Mouse (Mus musculus) midbrain, postnatal 0 days (tissue): ENCODE results near the gene Lrrc56. TPM values are rescaled to one million over a fixed set of nuclear protein-coding genes. Genes with fewer than 3 reads are reported as not detected.

Source experiments
- ATAC-seq: fragments of 200-750 bp; cut with Nextera tagmentation; 2 replicates; pipeline ENCODE4 v1.8.0; 2017; ENCODE audit warnings: moderate number of reproducible peaks, mild to moderate bottlenecking, moderate TSS enrichment, moderate library complexity; ENCODE audit not compliant: low FRiP score
- DNase-seq: peaks from one replicate; pipeline ENCODE4 v3.0.0-alpha.2; 2015; ENCODE audit warnings: low spot score
- H3K27ac ChIP-seq: fragments of 300-500 bp; sonication (generic); 2 replicates; pipeline ENCODE4 v1.5.1; 2014; ENCODE audit warnings: low read depth, mild to moderate bottlenecking, low read length, mixed read lengths
- H3K27me3 ChIP-seq: fragments of 300-500 bp; sonication (generic); 2 replicates; pipeline ENCODE4 v1.6.1; 2014; ENCODE audit warnings: low read length, control low read depth, mixed read lengths; ENCODE audit not compliant: insufficient read depth
- H3K36me3 ChIP-seq: fragments of 300-500 bp; sonication (generic); 2 replicates; pipeline ENCODE4 v1.6.1; 2014; ENCODE audit warnings: low read length, control low read depth, mixed read lengths; ENCODE audit not compliant: insufficient read depth
- H3K4me1 ChIP-seq: fragments of 300-500 bp; sonication (generic); 2 replicates; pipeline ENCODE4 v1.6.1; 2014; ENCODE audit warnings: mild to moderate bottlenecking, control low read depth, antibody characterized with exemption, low read length, mixed read lengths; ENCODE audit not compliant: insufficient read depth
- H3K4me2 ChIP-seq: fragments of 300-500 bp; sonication (generic); 2 replicates; pipeline ENCODE4 v1.6.1; 2014; ENCODE audit warnings: low read depth, mild to moderate bottlenecking, low read length, mixed read lengths; ENCODE audit not compliant: poor library complexity, severe bottlenecking
- H3K4me3 ChIP-seq: fragments of 300-500 bp; sonication (generic); 2 replicates; pipeline ENCODE4 v1.5.1; 2014; ENCODE audit warnings: low read depth, mild to moderate bottlenecking, low read length, moderate library complexity
- H3K9ac ChIP-seq: fragments of 300-500 bp; sonication (generic); replicated peaks from 2 replicates; pipeline ENCODE4 v1.6.1; 2014; ENCODE audit warnings: mild to moderate bottlenecking, low read length, moderate library complexity, mixed read lengths; ENCODE audit not compliant: poor library complexity, severe bottlenecking
- H3K9me3 ChIP-seq: fragments of 300-500 bp; sonication (generic); 2 replicates; pipeline ENCODE4 v1.6.1; 2016; ENCODE audit warnings: low read length, control low read depth
- CTCF ChIP-seq: IDR thresholded peaks from 2 replicates; pipeline ENCODE4 v1.5.1; 2016; ENCODE audit warnings: antibody characterized with exemption, mild to moderate bottlenecking
- WGBS: fragments of 180-500 bp; shearing (Covaris S2); extraction: QIAGEN DNeasy Blood & Tissue Kit; methylation state at CpG from one replicate; pipeline ENCODE4 v1.1.7; 2014; 5-methylcytosine and 5-hydroxymethylcytosine counted together
- polyA plus RNA-seq: library from polyadenylated mRNA; unstranded; fragments of >200 nt; fragmentation: Nextera tagmentation; extraction: Ambion mirVana; gene quantifications from 2 replicates; pipeline ENCODE4 v1.2.1, GENCODE M21; 2015
- total RNA-seq: library from RNA; depleted of rRNA; stranded (reverse); fragments of >200 nt; gene quantifications from 2 replicates; pipeline ENCODE4 v1.2.3, GENCODE M21; 2014

Lrrc56 gene
- total and polyA plus RNA-seq, 2 experiments from 2014 or later = 8.6 to 14.9 TPM

DNA sequence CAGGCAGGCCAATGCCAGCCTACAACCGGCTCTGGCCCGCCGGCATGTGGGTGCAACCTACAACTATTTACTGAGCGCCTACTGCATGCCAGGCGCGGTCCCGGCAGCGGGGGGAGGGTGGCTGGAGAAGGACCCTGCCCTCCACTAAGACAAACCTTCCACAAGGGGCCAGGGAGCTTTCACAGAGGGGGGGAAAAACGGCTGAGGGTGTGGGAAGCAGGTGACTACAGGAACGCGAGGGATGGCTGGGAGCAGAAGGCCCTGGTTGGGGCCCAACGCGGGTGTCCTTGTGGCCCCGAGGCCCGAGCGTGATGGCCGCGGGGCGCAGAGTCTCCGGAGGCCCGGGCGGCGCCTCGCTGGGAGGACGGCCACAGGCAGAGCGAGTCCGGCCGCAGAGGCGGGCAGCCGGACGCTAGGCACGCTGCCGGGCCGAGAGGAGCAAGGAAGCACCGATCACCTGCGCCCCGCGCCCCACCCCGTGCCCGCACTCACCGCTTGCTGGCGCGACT lies 555 bp upstream of the Lrrc56 start:
- Histone ChIP-seq H3K4me3 (peak overlapping the region; percentile 96), H3K27ac (peak overlapping the region; percentile 85), H3K9me3 (no peaks in the 10 kb centered on the region), H3K9ac (peak overlapping the region; percentile 94), H3K27me3 (no peaks in the 10 kb centered on the region), H3K4me1 (peaks cover 8% of the 10 kb centered on the region; the same call in 1 of the 2 replicates), H3K36me3 (peaks cover 33% of the 10 kb centered on the region), H3K4me2 (peak overlapping the region; percentile 65)
- TF ChIP-seq CTCF = 0 out of 2 replicates have a peak, but pooled peaks have one; percentile 6
- DNase-seq = peak; percentile 14
- peak; percentile 20 for ATAC-seq
- under 1% methylated on average over 34 of the region's 43 CpGs for WGBS

DNA sequence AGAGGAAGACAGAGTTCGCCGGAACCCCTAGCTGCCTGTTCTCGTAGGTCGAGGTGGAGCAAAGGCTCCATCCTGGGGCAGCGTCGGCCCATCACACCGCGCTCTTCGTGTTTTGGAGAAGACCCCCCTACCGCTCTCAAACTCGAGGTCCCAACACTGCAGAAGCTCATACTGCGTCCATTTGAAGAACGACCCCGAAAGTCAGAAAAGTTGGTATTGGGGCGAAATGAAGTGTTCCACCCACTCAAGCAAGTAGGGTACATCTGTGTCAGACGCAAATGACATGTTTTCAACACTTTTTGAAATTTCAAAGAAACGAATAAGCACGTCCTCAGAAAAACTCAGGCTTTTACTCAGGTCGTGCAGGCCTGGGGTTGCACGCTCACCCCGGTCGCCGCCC lies 452 bp downstream of the Lrrc56 start:
- H3K27ac ChIP-seq = 0 out of 2 replicates have a peak overlapping the region, but pooled peaks have one; percentile 55
- peak overlapping the region; percentile 65 for H3K4me2 ChIP-seq
- no peak for TF ChIP-seq CTCF
- peak overlapping the region; percentile 14; the same call in 1 of the 2 replicates for H3K9ac ChIP-seq
- ATAC-seq = no peak
- peaks cover 8% of the 10 kb centered on the region; the same call in 1 of the 2 replicates for H3K4me1 ChIP-seq
- WGBS = under 1% methylated on average over 23 of the region's 23 CpGs
- DNase-seq = no peak
- H3K9me3 ChIP-seq = no peaks in the 10 kb centered on the region
- H3K4me3 ChIP-seq = peak overlapping the region; percentile 96
- peaks cover 30% of the 10 kb centered on the region for H3K36me3 ChIP-seq
- H3K27me3 ChIP-seq = no peaks in the 10 kb centered on the region

DNA sequence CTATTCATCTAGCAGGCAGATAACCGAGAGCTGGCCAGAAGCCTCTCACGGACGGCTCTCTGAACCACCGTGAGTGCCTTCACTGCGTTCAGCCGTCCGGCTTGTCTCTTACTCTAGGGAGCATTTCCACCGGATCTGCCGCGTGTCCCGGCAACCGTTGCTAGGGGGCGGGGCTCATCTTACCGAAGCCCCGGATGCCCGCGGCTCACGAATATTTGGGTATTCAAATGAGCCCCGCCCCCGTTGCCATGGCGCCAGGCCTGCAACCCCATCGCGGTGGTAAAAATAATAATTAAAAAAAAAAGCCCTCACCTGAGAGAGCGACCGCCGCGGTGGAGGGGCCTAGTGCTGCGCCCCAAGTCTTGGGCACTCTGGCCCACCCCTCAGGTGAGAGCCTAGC lies 873 bp downstream of the Lrrc56 start:
- Histone ChIP-seq H3K27ac (peak overlapping the region; percentile 47; the same call in 1 of the 2 replicates), H3K9me3 (no peaks in the 10 kb centered on the region), H3K9ac (peak overlapping the region; percentile 14; the same call in 1 of the 2 replicates), H3K27me3 (no peaks in the 10 kb centered on the region), H3K4me1 (peaks cover 8% of the 10 kb centered on the region; the same call in 1 of the 2 replicates), H3K36me3 (peaks cover 26% of the 10 kb centered on the region), H3K4me2 (peak overlapping the region; percentile 65), H3K4me3 (peak overlapping the region; percentile 96)
- ATAC-seq (peak; percentile 48), DNase-seq (peak; percentile 92)
- WGBS = under 1% methylated on average over 28 of the region's 28 CpGs
- TF ChIP-seq CTCF = no peak

DNA sequence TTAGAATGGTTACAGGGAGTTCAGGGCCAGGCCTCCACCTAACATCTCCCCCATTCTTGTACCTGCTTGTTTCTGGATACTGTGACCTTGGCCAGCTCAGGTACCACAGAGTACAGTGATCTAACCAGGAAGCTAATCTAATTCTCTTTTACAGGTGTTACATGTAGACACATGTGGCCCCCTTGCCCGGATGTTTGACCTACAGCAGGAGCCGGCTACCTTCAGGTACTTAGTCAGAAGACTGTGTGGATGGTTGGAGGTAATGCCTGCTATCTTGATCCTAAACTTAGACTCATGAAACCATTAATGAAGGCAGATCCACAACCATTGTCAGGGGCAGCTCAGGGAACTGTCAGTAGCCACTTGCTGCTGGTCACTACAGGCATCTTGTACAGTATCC lies 1.8 kb downstream of the Lrrc56 start:
- Histone ChIP-seq H3K9ac (no peak overlapping the region), H3K4me1 (peaks cover 8% of the 10 kb centered on the region; the same call in 1 of the 2 replicates), H3K27ac (no peak overlapping the region), H3K36me3 (peaks cover 17% of the 10 kb centered on the region), H3K4me3 (no peak overlapping the region), H3K27me3 (no peaks in the 10 kb centered on the region), H3K4me2 (0 out of 2 replicates have a peak overlapping the region, but pooled peaks have one; percentile 65), H3K9me3 (no peaks in the 10 kb centered on the region)
- ATAC-seq (no peak), DNase-seq (no peak)
- no peak for TF ChIP-seq CTCF
- 93% methylated on average over 2 of the region's 2 CpGs for whole genome bisulfite sequencing

DNA sequence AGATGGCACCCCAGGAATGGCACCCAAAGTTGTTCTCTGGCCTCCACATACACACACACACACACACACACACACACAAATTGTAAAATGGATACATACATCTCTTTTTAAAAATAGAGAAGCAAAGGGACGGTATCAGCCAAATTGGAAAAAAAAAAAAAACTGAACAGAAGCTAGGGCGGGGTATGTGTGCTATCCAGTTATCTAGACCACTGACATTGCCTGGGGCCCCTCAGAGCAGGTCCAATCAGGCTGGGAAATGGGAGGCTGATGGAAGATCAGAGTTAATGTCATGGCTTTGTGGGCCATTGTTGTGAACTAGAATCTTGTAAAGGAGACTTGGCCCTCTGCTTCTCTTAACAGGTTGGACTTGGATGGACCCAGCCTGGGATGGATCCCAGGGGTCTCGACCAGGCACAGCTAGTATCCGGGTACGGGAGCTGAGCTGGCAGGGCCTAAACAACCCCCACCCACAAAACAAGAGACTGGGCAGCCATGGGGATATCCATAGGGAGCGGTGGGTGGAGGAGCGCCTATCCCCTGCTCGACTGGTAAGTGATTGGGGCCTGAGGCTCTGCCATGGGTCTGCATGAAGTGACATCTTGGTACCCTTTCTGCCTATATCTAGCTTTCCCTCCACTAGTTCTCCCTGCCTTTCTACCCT lies 2.8 kb downstream of the Lrrc56 start:
- H3K27ac ChIP-seq = no peak overlapping the region
- WGBS = 86% methylated on average over 8 of the region's 8 CpGs
- no peak overlapping the region for H3K4me2 ChIP-seq
- H3K36me3 ChIP-seq = peaks cover 7% of the 10 kb centered on the region
- H3K4me3 ChIP-seq = no peak overlapping the region
- peaks cover 8% of the 10 kb centered on the region; the same call in 1 of the 2 replicates for H3K4me1 ChIP-seq
- DNase-seq (no peak), ATAC-seq (no peak)
- no peaks in the 10 kb centered on the region for H3K27me3 ChIP-seq
- TF ChIP-seq CTCF = no peak
- H3K9ac ChIP-seq = no peak overlapping the region
- H3K9me3 ChIP-seq = no peaks in the 10 kb centered on the region

DNA sequence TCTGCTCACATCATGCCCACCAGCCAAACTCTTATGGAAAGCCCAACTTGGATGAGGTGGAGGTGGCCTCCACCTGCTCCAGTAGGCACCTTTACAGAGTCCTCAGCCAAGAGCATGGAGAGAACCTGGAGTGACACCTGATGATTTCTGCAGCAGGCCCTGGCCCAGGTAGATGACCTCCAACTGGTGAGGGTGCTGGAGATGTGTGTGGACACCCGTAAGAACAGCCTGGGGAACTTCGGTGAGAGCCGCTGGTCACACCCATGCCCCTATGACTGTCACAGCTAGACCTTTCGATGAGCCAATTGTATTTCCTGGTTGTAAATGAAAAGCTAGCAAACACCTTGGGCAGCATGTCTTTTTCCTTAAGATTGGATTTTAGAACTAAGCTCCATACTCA lies 4.2 kb downstream of the Lrrc56 start:
- ATAC-seq (no peak), DNase-seq (no peak)
- Histone ChIP-seq H3K27me3 (no peaks in the 10 kb centered on the region), H3K9ac (no peak overlapping the region), H3K4me2 (no peak overlapping the region), H3K4me3 (no peak overlapping the region), H3K36me3 (no peaks in the 10 kb centered on the region), H3K27ac (no peak overlapping the region), H3K9me3 (no peaks in the 10 kb centered on the region), H3K4me1 (0 out of 2 replicates have a peak, but pooled peaks cover under 1% of the 10 kb centered on the region)
- no peak for TF ChIP-seq CTCF
- 93% methylated on average over 4 of the region's 4 CpGs for WGBS
